Mouse (Mus musculus) granulocyte monocyte progenitor cell, adult 5-6 weeks (primary cell): ENCODE data around the gene Notum. TPM values are rescaled to one million over a fixed set of nuclear protein-coding genes. Genes with fewer than 3 reads are reported as not detected.

Experiments
- ATAC-seq: replicated peaks from 2 replicates; pipeline ENCODE4 v1.8.0; 2016; ENCODE audit warnings: mild to moderate bottlenecking, moderate TSS enrichment, inconsistent platforms; ENCODE audit not compliant: poor library complexity, severe bottlenecking
- total RNA-seq, 2 experiments: library from RNA; stranded (forward) in 1 of 2; stranded (reverse) in 1 of 2; fragments of 200-712, 200-1000 nt in 1 of 2; fragments of >200 nt in 1 of 2; fragmentation: Nextera tagmentation in 1 of 2; gene quantifications; 2 replicates each; pipeline ENCODE4 v1.2.3; 2014 to 2017

The Notum gene
- total RNA-seq, 2 experiments from 2014 or later, result not detected

GRCm38 (mm10) chr11:120622805-120623204 is 38.2 kb downstream of the Notum start:
- no peak for ATAC-seq

GRCm38 (mm10) chr11:120620195-120620594 is 40.8 kb downstream of the Notum start:
- ATAC-seq, result no peak

- no peak for ATAC-seq
These were observed 42.1 kb downstream of the Notum start for GRCm38 (mm10) chr11:120618619-120619535.

DNA sequence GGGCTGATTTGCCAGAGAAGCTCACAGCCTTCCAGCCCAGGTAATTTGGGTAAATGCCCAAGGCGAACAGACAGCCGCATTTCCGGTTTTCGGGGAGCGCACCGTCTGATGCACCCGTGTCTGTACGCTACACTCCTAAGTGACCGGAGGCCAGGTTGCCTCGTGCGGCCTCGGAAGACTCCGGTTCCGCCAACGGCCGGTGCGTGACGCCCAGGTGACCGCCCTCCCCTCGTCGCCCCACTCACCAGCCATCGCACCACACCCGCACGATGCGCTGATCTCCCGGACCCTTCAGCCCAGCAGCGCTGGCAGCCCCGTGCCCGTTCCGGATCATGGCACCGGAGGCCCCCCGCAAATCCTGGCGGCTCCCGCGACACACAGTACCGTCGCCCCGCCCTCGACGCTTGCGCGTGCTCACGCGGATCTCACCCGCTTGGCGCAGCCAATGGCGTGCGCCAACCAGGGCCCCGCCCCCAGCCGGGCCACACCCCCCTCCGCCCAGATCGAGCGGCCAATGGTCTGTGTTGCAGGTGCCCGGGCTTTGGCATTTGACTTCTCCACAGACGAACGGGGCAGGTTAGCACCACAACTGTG is 43.4 kb downstream of the Notum start, which contains the start of gene Pcyt2:
TSS of gene Pcyt2 (minus strand) at position 418 of the 594 bp plus-strand sequence.
- ATAC-seq, result peak; percentile 94

GRCm38 (mm10) chr11:120616617-120617294 is 44.2 kb downstream of the Notum start:
- ATAC-seq, result no peak

DNA sequence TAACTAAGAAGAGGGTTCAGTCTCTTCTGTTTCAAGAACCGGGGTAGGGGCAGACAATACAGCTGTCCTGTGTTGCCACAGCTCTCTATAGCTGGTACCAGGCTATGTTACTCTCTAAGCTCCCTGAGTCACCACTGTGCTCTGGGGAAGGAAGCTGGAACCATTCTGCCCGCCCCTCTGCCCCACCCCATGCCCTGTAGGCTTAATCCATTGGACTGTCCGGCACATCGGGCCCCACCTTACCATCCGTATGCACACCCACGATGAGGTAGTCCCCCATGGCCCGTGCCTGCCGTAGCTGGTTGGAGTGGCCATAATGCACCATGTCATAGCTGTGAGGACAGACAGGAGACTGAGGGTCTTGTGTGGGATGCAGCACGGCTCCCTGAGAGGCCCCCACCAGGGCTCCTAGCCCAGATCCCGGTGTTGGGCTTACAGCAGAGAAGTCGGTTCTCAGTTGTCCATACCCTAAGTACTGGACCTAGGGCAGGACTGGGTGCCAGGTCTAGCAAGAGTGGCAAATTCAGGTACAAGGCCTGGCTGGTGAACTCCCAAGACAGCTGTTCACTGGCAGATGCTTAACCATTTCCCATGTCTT is 45.3 kb downstream of the Notum start:
- no peak for ATAC-seq

- ATAC-seq, result no peak
These were observed 45.8 kb downstream of the Notum start for GRCm38 (mm10) chr11:120615167-120615566.

DNA sequence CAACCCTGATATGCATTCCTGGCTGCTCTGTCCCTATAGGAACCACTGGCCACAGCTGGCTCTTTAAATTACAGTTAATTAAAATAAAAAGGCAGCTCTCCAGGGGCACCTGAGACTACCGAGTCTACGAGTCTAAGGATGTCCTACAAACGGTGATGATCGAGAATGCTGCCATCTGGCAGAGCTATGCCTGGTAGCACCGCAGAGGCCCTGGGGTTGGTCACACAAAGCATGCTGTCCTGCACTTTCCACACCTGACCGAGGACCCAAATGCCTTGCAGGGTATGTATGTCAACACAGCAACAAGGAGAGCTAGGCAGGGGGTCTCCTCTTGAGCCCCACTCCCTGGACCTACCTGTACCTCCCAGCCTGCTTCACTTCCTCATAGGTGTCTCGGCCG is 47.0 kb downstream of the Notum start:
- no peak for ATAC-seq

GRCm38 (mm10) chr11:120613481-120613972 is 47.4 kb downstream of the Notum start:
- ATAC-seq, result no peak

DNA sequence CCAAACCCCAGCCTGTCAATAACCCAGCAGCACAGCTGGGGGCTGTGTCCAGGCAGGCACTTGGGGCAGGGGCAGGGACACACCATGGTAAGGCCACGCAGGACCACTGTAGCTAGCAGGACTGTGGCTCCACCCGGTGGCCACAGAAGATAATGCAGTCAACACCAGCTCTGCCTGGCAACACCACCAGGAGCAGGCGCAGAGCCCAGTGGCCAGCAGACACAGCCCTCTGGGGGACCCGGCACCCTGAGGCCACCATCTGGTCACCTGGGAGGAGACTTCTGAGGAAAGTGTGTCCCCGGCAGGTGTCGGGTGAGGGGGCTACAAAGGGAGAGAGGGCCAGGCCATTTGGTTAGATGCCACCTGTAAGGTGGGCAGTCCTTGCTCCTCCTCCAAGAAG is 48.2 kb downstream of the Notum start:
- ATAC-seq, result peak; percentile 67

DNA sequence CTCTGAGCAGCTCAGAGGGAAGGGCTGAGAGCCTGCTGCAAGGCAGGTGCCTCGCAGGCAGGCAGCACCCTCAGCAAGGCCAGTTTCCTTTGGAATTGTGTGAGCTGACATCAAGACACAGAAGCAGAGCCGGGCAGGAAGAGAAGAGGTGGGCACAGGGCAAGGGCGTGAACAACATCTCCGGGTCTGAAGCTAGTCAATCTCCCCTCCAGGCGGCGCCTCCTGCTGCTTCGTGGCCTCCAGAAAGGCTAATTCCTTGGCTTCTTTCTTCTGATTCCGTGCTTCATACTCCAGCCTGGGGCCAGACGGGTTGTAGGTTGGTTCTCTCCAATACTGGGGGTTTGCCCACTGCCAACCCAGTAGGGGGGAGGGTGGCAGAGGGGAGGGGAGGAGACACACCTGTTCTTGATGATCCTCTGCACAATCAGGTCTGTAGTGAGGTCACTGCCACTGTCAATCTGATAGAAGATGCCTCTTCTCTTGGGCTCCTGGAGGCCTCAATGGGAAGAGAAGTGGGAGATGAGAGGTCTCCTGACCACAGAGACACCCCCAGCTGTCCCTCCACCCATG is 50.4 kb downstream of the Notum start:
- ATAC-seq, result no peak

DNA sequence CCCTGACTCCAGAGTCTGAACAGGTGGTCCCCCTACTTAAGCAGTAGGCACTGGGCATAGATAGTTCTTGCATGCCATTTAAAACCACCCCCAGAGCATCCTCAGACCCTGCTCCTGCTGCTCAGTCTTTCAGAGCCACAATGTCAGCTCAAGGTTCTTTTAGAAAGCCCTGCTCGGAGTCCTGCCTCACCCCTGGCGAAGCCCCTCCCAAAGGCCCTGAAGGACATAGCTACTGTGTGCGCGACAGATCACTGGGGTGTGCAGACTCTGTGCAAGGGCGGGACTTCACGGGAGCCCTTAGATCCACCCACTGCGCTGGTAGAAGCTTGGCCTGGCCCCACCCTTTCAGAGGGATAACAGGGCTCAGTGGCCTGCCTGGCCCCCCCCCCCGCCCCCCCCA is 51.7 kb downstream of the Notum start:
- no peak for ATAC-seq

- ATAC-seq, result no peak
These were observed 52.5 kb downstream of the Notum start, which contains the start of gene Npb for GRCm38 (mm10) chr11:120608241-120609034. Gene Npb (plus strand): TSS chr11:120608477.

GRCm38 (mm10) chr11:120606764-120607163 is 54.2 kb downstream of the Notum start:
- ATAC-seq, result no peak

DNA sequence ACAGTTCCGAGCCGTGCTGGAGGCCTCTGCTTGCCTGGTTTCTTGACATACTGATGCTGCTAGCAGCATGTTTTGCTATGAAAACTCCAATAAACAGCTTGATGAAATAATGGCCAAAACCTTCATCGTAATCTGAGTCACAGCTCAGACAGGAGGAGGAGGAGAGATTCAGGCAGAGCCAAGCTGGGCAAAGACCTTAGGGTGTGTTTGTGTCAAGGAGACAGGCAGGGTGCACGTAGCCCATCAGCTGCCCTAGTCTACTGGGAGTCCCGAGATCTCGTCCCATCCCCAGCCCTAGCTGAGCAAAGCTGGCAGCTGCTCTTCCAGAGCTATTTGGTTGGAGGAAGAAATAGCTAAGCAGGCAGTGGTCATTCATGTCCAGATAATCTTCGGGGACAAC is 55.3 kb downstream of the Notum start:
- no peak for ATAC-seq
